Mouse (Mus musculus) midbrain, embryonic 16.5 days (tissue): ENCODE results near the gene Gm8439. TPM values are rescaled to one million over a fixed set of nuclear protein-coding genes. Genes with fewer than 3 reads are reported as not detected.

Source experiments
- ATAC-seq: fragments of 200-750 bp; cut with Nextera tagmentation; 2 replicates; pipeline ENCODE4 v1.8.0; 2017; ENCODE audit warnings: moderate TSS enrichment
- H3K27ac ChIP-seq: fragments of 300-500 bp; sonication (generic); 2 replicates; pipeline ENCODE4 v1.5.1; 2014; ENCODE audit warnings: mild to moderate bottlenecking, low read length, mixed read lengths
- H3K27me3 ChIP-seq: fragments of 300-500 bp; sonication (generic); 2 replicates; pipeline ENCODE4 v1.6.1; 2014; ENCODE audit warnings: low read depth, low read length, mixed read lengths; ENCODE audit not compliant: control insufficient read depth, insufficient read depth
- H3K36me3 ChIP-seq: fragments of 300-500 bp; sonication (generic); 2 replicates; pipeline ENCODE4 v1.6.1; 2014; ENCODE audit warnings: mild to moderate bottlenecking, low read length, moderate library complexity, mixed read lengths; ENCODE audit not compliant: control insufficient read depth, insufficient read depth
- H3K4me1 ChIP-seq: fragments of 300-500 bp; sonication (generic); 2 replicates; pipeline ENCODE4 v1.6.1; 2014; ENCODE audit warnings: mild to moderate bottlenecking, low read length, mixed read lengths; ENCODE audit not compliant: control insufficient read depth, insufficient read depth
- H3K4me2 ChIP-seq: fragments of 300-500 bp; sonication (generic); 2 replicates; pipeline ENCODE4 v1.6.1; 2014; ENCODE audit warnings: mild to moderate bottlenecking, low read length, mixed read lengths
- H3K4me3 ChIP-seq: fragments of 300-500 bp; sonication (generic); 2 replicates; pipeline ENCODE4 v1.5.1; 2014; ENCODE audit warnings: low read depth, mild to moderate bottlenecking, low read length, moderate library complexity, mixed read lengths
- H3K9ac ChIP-seq: fragments of 300-500 bp; sonication (generic); 2 replicates; pipeline ENCODE4 v1.6.1; 2014; ENCODE audit warnings: low read depth, low read length, mixed read lengths
- H3K9me3 ChIP-seq: fragments of 300-500 bp; sonication (generic); replicated peaks from 2 replicates; pipeline ENCODE4 v1.6.1; 2014; ENCODE audit warnings: mild to moderate bottlenecking, low read length, mixed read lengths; ENCODE audit not compliant: control insufficient read depth, poor library complexity, severe bottlenecking
- WGBS: fragments of 180-500 bp; shearing (Covaris S2); extraction: QIAGEN DNeasy Blood & Tissue Kit; methylation state at CpG from one replicate; pipeline ENCODE4 v1.1.7; 2014; 5-methylcytosine and 5-hydroxymethylcytosine counted together
- polyA plus RNA-seq: library from polyadenylated mRNA; unstranded; fragments of >200 nt; fragmentation: Nextera tagmentation; extraction: Ambion mirVana; gene quantifications from 2 replicates; pipeline ENCODE4 v1.2.1, GENCODE M21; 2015

Gene Gm8439
- polyA plus RNA-seq, 1 experiment from 2014 or later = not detected

- H3K4me3 ChIP-seq = peak overlapping the region; percentile 56
- ATAC-seq = peak; percentile 29; the same call in 1 of the 2 replicates
- H3K27me3 ChIP-seq = peaks cover 3% of the 10 kb centered on the region; the same call in 1 of the 2 replicates
- WGBS = 22% methylated on average over 7 of the region's 7 CpGs
- peak overlapping the region; percentile 74 for H3K9ac ChIP-seq
- peak overlapping the region; percentile 90 for H3K4me2 ChIP-seq
- H3K9me3 ChIP-seq = no peaks in the 10 kb centered on the region
- no peak overlapping the region for H3K27ac ChIP-seq
- no peaks in the 10 kb centered on the region for H3K36me3 ChIP-seq
- H3K4me1 ChIP-seq = no peaks in the 10 kb centered on the region; the same call in 1 of the 2 replicates
Measured at GRCm38 (mm10) chr4:120650208-120650592, 61.7 kb downstream of the Gm8439 start.

GRCm38 (mm10) chr4:120655898-120656297 lies 67.4 kb downstream of the Gm8439 start:
- peak; percentile 60; the same call in 1 of the 2 replicates for ATAC-seq
- WGBS = 74% methylated on average over 8 of the region's 8 CpGs

More at GRCm38 (mm10) chr4:120655898-120656297, 67.4 kb downstream of the Gm8439 start:
- Histone ChIP-seq H3K9ac (no peak overlapping the region), H3K27me3 (no peaks in the 10 kb centered on the region), H3K27ac (no peak overlapping the region), H3K9me3 (no peaks in the 10 kb centered on the region; the same call in 1 of the 2 replicates), H3K4me2 (no peak overlapping the region), H3K36me3 (no peaks in the 10 kb centered on the region), H3K4me1 (0 out of 2 replicates have a peak, but pooled peaks cover 2% of the 10 kb centered on the region), H3K4me3 (no peak overlapping the region)

Other genes with a start within 250 kb of the Gm8439 start
- 92.3 and 97.8 TPM in 2 replicates for gene Scmh1, start 183.5 kb upstream of the Gm8439 start, polyA plus RNA-seq
- gene Slfnl1, start 56.5 kb upstream of the Gm8439 start, polyA plus RNA-seq = not detected in 2 replicates
- gene Ctps, start 18.5 kb upstream of the Gm8439 start, polyA plus RNA-seq = 78.6 and 79.6 TPM in 2 replicates
- 0.67 and 1.4 TPM in 2 replicates for gene Cited4, start 77.8 kb downstream of the Gm8439 start, polyA plus RNA-seq
- gene Kcnq4, start 159.9 kb downstream of the Gm8439 start, polyA plus RNA-seq = 5.3 and 5.8 TPM in 2 replicates
- gene Nfyc, start 242.8 kb downstream of the Gm8439 start, polyA plus RNA-seq = 74.4 and 75.3 TPM in 2 replicates